Mouse (Mus musculus): ENCODE results near the gene Klc4. TPM values are rescaled to one million over a fixed set of nuclear protein-coding genes. Genes with fewer than 3 reads are reported as not detected.

Klc4 gene
- polyA plus RNA-seq, 1 experiment: 7.2 TPM

DNA sequence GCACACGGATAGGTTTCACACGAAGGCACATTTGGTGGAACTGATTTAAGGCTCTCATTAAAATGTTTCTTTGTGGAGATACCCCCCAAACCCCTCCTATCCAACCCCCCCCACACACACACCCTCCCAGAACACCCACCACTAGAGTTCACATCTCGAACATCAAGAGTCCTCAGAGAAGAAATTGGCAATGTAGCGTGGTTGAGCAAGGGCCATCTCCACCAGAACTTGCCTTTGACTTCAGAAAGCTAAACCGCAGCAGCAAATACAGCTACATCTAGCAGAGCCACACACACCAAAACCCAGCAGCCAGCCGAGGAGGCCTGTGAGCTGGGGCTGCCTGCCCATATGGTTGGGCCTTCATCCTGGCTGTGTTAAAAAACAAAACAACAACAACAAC is 18.4 kb downstream of the Klc4 start:
- Histone ChIP-seq H3K4me1 (ENCODE audit: control insufficient read depth, insufficient read depth, low read length) (peaks cover 5% of the 10 kb centered on the region), H3K27ac (ENCODE audit: insufficient read depth, low read length) (peak overlapping the region; percentile 49), H3K4me3 (ENCODE audit: insufficient read depth, low read length) (peak overlapping the region; percentile 84)
- TF ChIP-seq CTCF (IDR thresholded peaks at IDR 0.05; ENCODE audit: borderline replicate concordance, insufficient read depth, low read length) (no peak), POLR2A (IDR thresholded peaks at IDR 0.05; ENCODE audit: low read depth, low read length) (0 out of 2 replicates have a peak, but pooled peaks have one; percentile 24)

GRCm38 (mm10) chr17:46624598-46624997 is 21.2 kb downstream of the Klc4 start:
- Histone ChIP-seq H3K27ac (ENCODE audit: insufficient read depth, low read length) (peak overlapping the region; percentile 93), H3K4me3 (ENCODE audit: insufficient read depth, low read length) (no peak overlapping the region), H3K4me1 (ENCODE audit: control insufficient read depth, insufficient read depth, low read length) (peaks cover 9% of the 10 kb centered on the region)
- no peak for TF ChIP-seq POLR2A (IDR thresholded peaks at IDR 0.05; ENCODE audit: low read depth, low read length)
- TF ChIP-seq CTCF (IDR thresholded peaks at IDR 0.05; ENCODE audit: borderline replicate concordance, insufficient read depth, low read length): no peak

DNA sequence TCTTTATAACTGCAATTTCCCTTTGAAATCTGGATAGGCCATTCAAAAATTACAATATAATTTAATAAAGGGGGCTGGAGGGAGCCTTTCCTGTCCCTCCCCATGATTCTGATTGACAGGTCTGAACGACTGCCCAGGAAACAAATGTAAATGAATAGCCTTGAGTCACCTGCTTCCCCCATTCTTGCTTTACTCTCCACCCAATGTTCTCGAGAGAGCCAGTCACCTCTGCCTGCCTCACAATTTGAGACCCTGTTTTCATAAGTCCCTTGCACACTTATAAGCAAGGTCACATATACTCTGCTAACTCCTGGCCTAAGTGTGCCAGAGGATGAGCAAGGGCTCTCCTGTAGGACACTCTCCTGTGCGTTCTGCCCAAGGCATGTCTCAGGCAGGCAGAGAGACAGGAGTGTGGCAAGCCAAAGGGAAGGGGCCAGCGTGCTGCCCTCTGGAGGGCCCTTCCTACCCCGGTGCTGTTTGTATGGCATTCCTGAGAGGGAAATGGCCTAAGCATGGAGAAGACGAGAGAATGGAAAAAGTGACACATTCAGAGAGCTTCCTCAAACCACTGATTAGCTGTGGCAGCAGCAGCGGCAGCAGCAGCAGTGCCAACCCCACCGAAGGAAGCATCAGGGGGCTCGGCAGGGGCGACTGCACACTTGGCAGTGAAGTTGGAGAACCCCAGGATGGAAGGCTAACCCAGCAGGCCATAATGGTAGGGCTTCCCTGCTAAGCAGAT is 21.8 kb downstream of the Klc4 start:
- Histone ChIP-seq H3K4me1 (ENCODE audit: control insufficient read depth, insufficient read depth, low read length) (peaks cover 15% of the 10 kb centered on the region), H3K27ac (ENCODE audit: insufficient read depth, low read length) (peak overlapping the region; percentile 93), H3K4me3 (ENCODE audit: insufficient read depth, low read length) (no peak overlapping the region)
- TF ChIP-seq CTCF (IDR thresholded peaks at IDR 0.05; ENCODE audit: borderline replicate concordance, insufficient read depth, low read length) (no peak), POLR2A (IDR thresholded peaks at IDR 0.05; ENCODE audit: low read depth, low read length) (0 out of 2 replicates have a peak, but pooled peaks have one; percentile 22)

DNA sequence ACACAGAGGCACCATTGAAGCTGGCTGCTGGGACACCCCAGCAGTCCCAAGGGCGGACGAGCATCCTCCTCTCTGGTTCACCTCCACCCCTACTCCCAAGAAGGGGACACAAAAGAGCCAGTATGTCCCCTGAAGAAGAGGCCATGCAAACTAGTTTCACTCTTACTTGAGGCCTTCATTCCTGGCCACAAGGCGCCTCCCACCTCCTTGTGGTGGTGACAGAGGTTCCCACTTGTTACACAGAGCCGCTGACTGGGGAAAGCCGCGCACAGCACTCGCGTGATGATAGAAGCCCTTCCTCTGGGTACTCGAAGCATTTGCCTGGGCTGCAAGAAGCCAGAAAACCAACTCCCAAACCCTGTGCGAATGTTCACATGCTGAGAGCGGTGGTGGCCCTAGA is 23.6 kb downstream of the Klc4 start:
- TF ChIP-seq POLR2A (IDR thresholded peaks at IDR 0.05; ENCODE audit: low read depth, low read length) (no peak), CTCF (IDR thresholded peaks at IDR 0.05; ENCODE audit: borderline replicate concordance, insufficient read depth, low read length) (no peak)
- Histone ChIP-seq H3K27ac (ENCODE audit: insufficient read depth, low read length) (0 out of 2 replicates have a peak overlapping the region, but pooled peaks have one; percentile 93), H3K4me1 (ENCODE audit: control insufficient read depth, insufficient read depth, low read length) (peaks cover 29% of the 10 kb centered on the region), H3K4me3 (ENCODE audit: insufficient read depth, low read length) (no peak overlapping the region)

DNA sequence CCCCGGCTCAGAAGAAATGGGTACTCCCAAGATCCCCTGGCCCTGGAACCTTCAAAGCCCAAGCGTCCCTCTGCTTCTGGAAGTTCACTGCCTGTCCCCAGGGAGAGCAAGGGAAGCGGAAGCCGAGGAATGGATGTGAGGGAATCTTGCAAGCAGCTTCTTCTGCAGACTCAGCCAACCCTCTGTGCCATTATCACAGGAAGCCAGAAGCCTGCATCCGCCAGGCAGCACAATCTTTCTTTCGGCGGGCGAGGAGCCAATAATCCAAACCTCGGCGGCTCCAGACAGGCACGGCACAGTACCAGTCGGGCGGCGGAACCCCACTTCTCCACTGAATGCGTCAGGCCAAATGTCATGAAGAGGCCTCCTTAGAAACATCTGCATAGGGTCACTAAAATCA is 24.5 kb downstream of the Klc4 start:
- Histone ChIP-seq H3K4me1 (ENCODE audit: control insufficient read depth, insufficient read depth, low read length) (peaks cover 31% of the 10 kb centered on the region), H3K27ac (ENCODE audit: insufficient read depth, low read length) (peak overlapping the region; percentile 91; the same call in 1 of the 2 replicates), H3K4me3 (ENCODE audit: insufficient read depth, low read length) (no peak overlapping the region)
- TF ChIP-seq POLR2A (IDR thresholded peaks at IDR 0.05; ENCODE audit: low read depth, low read length) (no peak), CTCF (IDR thresholded peaks at IDR 0.05; ENCODE audit: borderline replicate concordance, insufficient read depth, low read length) (no peak)

GRCm38 (mm10) chr17:46619683-46620357 is 26.0 kb downstream of the Klc4 start:
- Histone ChIP-seq H3K4me3 (ENCODE audit: insufficient read depth, low read length) (no peak overlapping the region), H3K27ac (ENCODE audit: insufficient read depth, low read length) (peak overlapping the region; percentile 91), H3K4me1 (ENCODE audit: control insufficient read depth, insufficient read depth, low read length) (peaks cover 31% of the 10 kb centered on the region)
- TF ChIP-seq CTCF (IDR thresholded peaks at IDR 0.05; ENCODE audit: borderline replicate concordance, insufficient read depth, low read length) (no peak), POLR2A (IDR thresholded peaks at IDR 0.05; ENCODE audit: low read depth, low read length) (no peak)

DNA sequence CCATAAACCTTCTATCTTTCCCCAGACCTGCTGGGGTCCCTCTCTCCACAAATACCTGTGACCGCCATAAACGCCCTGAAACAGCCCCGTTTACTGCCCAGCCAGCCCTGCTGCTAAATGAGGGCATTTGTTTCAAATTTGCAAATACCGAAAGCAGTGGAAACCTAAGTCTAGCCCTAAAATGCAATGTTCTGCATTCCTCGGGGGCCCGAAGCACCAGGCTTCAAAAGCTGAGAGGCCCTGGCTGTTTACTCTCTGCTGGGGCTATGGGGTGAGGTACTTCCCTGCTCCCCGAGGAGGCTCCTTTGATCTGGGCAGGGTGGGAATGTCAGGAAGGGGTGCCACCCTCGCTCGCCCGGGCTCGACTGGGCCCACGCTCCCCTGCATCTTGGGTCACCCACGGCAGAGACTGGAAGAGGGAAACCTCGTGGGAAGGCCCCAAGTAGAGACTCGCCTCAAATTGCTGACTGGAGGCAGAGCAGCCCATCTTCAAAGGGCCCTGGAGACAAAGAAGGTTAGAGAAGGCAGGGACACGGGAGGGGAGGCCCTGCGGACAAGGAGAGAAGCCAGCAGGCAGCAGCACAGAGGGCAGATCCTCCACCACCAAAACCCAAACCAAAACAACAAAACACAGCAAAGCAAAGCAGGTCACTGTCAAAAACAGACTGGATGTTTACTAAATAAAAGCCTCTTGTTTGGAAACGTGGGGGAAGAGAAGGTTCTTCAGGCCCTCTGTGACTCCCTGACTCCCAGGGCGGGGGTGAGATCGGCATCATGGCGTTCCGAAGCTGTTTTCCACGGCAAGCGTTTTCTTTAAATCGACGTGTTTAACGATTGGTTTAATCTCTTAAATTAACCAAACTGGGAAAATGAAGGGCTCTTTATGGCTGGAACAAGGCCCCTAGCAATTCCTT is 26.8 kb downstream of the Klc4 start:
- H3K27ac ChIP-seq (ENCODE audit: insufficient read depth, low read length): peak overlapping the region; percentile 91
- TF ChIP-seq CTCF (IDR thresholded peaks at IDR 0.05; ENCODE audit: borderline replicate concordance, insufficient read depth, low read length) (no peak), POLR2A (IDR thresholded peaks at IDR 0.05; ENCODE audit: low read depth, low read length) (no peak)
- peaks cover 33% of the 10 kb centered on the region for H3K4me1 ChIP-seq (ENCODE audit: control insufficient read depth, insufficient read depth, low read length)
- H3K4me3 ChIP-seq (ENCODE audit: insufficient read depth, low read length): no peak overlapping the region

DNA sequence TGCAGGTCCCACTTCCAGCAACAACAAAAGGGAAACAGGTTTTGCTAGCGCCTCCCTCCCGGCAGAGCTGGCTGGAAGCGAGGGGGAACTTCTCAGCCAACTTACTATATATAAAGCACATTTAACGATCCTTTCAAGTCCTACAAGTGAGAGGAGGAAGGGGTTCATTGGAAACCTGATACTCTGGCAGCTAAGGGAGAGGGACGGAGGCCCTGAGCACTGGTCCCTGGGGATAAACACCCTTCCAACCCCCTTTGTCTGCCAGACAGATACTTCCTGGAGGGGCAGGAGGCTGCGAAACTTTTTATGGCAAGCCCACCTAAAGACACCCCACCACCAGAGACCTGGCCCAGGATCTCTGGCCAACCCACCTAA is 27.4 kb downstream of the Klc4 start:
- H3K27ac ChIP-seq (ENCODE audit: insufficient read depth, low read length): peak overlapping the region; percentile 91
- TF ChIP-seq CTCF (IDR thresholded peaks at IDR 0.05; ENCODE audit: borderline replicate concordance, insufficient read depth, low read length) (no peak), POLR2A (IDR thresholded peaks at IDR 0.05; ENCODE audit: low read depth, low read length) (no peak)
- H3K4me3 ChIP-seq (ENCODE audit: insufficient read depth, low read length): no peak overlapping the region
- H3K4me1 ChIP-seq (ENCODE audit: control insufficient read depth, insufficient read depth, low read length): peaks cover 37% of the 10 kb centered on the region

GRCm38 (mm10) chr17:46617799-46618198 is 28.0 kb downstream of the Klc4 start:
- peaks cover 39% of the 10 kb centered on the region for H3K4me1 ChIP-seq (ENCODE audit: control insufficient read depth, insufficient read depth, low read length)
- H3K4me3 ChIP-seq (ENCODE audit: insufficient read depth, low read length): no peak overlapping the region
- peak overlapping the region; percentile 91 for H3K27ac ChIP-seq (ENCODE audit: insufficient read depth, low read length)
- TF ChIP-seq POLR2A (IDR thresholded peaks at IDR 0.05; ENCODE audit: low read depth, low read length): no peak
- no peak for TF ChIP-seq CTCF (IDR thresholded peaks at IDR 0.05; ENCODE audit: borderline replicate concordance, insufficient read depth, low read length)
